Mouse (Mus musculus) naive thymus-derived CD4-positive, alpha-beta T cell, adult 2 months (primary cell): ENCODE results near the gene 3110040M04Rik.
"Not testable (repeated sequence)": the region's sequence is repeated elsewhere in the genome, so short reads cannot be mapped to it uniquely, and the experiment has no call there.

Experiments used
- DNase-seq: peaks from one replicate; pipeline ENCODE4 v3.0.0-alpha.2; 2011; ENCODE audit warnings: low read depth

Gene 3110040M04Rik

GRCm38 (mm10) chr1:151192739-151193138 lies 11.2 kb upstream of the 3110040M04Rik start:
- not testable (repeated sequence) for DNase-seq

DNA sequence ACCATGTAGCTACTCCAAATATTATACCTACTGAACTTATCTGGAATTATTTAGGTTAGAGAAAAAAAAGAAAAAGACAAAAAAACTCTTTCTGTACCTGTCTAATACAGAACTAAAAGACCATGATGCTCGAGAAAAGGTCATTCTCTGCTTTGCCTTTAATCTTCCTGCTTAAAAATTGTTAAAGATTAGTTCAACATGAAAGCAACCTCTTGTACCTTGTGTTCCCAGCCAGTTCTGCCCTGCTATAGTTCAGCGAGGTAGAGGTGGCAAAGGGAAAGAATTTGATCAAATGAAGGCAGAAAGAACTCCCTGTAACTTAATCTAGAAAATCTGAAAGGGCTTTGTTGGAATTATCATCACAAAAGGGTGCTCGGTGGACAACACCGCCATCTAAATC lies 7.9 kb upstream of the 3110040M04Rik start:
- DNase-seq: not testable (repeated sequence)

- not testable (repeated sequence) for DNase-seq
Observed at GRCm38 (mm10) chr1:151196690-151197089, 7.2 kb upstream of the 3110040M04Rik start.

DNA sequence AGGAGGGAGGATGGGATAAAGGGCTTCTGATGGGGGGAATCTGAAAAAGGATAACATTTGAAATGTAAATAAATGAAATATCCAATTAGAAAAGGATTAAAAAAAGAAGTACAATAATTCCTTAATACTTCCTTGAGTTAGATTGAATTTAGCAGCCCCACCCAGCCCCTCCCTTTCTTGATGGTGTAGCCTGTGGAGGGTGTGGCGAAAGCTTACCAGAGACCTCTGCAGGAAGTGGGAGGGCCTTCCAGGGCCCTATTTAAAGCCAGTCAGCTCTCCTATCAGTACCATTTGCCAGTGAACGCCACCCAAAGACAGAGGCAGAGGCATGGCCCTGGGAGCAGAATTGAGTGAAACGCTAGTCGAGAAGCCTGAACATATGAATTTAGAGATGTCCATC lies 5.8 kb upstream of the 3110040M04Rik start, which contains the start of gene Gm47995:
TSS of gene Gm47995 (plus strand) at position 329 of the 400 bp plus-strand sequence.
- DNase-seq: peak; percentile 30

DNA sequence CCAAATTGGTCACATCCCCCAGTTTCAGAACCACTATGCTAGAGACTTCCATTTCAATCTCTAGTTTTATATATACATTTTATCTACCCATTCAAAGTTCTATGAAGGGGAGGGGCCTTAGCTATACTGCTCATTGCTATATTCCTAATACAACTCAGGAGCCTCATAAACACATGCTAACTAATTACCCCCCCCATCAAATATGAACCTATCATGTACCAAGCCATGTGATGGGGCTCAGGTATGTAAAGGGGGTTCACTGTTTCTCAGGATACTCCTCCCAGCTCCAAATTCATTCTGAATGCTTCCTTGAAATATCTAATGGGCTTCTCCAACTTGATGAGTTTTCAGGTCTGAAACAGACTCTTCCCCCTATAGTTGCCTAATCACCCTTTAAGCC lies 3.3 kb upstream of the 3110040M04Rik start:
- not testable (repeated sequence) for DNase-seq

GRCm38 (mm10) chr1:151202771-151203170 lies 1.1 kb upstream of the 3110040M04Rik start:
- not testable (repeated sequence) for DNase-seq

DNA sequence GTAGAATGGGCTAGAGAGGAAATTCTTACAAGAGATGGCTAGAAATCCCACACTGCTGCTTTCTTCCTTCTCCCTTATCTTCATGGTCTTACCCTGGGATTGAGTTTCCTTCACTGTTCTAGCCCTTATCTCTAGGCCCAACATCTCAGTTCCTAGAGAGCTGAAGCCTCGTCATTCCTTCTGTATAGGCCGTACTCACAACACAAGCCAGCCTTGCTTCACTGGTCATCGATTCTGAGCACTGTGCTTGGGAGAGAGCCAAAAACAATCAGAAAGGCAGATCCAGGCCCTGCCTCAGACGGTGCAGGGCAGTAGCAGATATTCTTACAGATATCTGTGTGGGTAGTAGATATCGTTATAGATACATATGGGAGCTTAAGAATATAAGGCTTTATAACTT lies 4.6 kb downstream of the 3110040M04Rik start:
- DNase-seq: not testable (repeated sequence)

DNA sequence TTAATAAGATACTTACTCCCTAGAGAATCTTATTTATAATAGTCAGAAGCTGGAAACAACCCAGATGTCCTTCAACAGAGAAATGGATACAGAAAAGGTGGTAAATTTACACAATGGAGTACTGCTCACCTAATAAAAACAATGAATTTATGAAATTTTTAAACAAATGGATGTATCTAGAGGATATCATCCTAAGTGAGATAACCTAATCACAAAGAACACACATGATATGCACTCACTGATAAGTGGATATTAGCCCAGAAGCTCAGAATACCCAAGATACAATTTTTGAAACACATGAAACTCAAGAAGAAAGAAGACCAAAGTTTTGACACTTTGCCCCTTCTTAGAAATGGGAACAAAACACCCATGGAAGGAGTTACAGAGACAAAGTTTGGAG lies 5.0 kb downstream of the 3110040M04Rik start:
- DNase-seq: not testable (repeated sequence)

- DNase-seq: not testable (repeated sequence)
Observed at GRCm38 (mm10) chr1:151209824-151210355, 6.0 kb downstream of the 3110040M04Rik start, which contains the start of gene Gm47996. Gene Gm47996, plus strand, starts transcription at chr1:151210131.

DNA sequence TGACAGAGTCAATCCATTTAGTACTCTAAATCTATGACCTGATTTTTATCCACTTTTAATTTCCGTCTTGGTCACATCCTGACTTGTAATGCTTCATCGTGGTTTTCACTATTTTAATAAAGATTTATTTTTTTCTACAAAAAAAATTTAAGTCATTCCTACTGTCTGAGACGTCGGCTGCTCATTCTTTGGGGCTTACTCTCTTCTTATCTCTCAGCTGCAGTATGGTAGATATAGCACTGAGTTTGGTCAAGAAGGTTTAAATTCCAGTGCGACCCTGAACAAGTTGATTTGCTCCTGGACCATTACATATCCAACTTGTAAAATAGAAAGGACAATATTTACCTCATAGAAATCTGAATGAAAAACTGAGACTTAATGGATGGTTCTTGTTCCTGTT lies 7.7 kb downstream of the 3110040M04Rik start:
- not testable (repeated sequence) for DNase-seq

GRCm38 (mm10) chr1:151214862-151215261 lies 10.9 kb downstream of the 3110040M04Rik start:
- no peak for DNase-seq

DNA sequence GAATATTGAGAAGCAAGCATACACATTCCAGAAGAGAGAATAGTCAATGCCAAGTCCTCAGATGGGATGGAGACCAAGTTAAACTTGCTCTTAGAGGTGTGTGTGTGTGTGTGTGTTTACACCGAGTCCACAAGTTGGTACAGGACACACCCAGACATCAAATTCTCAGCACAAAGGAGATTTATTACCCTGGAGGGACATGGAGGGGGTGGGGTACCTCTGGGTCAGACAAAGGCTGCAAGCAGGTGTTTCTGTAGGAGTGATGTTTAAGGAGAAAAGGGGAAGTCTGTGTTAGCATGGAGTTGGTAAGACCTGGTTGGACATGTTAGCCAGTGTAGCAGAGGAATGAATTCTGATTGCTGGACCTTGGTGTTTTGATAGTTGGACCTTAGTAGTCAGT lies 12.1 kb downstream of the 3110040M04Rik start:
- DNase-seq: no peak

DNA sequence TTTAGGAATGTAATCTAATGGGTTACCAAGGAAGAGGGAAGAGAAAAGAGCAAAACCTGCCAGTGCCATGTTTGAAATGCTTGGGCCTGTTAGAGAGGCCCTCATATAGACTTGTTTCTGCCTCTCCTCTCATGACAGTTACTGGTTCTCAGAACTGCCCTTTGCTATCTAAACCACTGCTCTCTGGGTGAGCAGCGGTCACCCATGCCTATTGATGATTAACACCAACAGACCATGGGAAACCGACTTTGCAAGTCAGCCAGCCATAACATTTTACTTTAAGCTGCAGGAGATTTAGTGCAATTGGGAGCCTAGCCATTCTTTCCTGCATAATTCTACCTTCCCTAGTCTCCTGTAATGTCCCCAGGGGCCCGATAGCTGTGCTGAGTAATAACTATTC lies 12.5 kb downstream of the 3110040M04Rik start:
- no peak for DNase-seq

DNA sequence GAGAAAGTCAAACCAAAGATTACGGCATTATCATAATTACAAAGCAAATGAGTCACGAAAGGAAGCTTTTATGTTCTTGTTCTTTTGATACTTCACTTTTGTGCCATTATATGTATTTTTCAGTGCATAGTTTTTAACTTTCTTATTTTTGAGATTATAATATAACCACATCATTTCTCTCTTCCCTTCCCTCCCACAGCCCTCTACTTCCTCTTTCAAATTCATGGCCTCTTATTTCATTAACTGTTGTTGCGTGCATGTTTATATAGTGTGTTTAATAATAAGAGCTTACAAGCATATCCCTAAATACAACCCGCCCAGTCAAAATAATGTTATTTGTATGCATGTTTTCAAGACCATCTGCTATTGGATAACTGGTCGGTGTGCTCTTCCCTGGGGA lies 15.1 kb downstream of the 3110040M04Rik start:
- no peak for DNase-seq

DNA sequence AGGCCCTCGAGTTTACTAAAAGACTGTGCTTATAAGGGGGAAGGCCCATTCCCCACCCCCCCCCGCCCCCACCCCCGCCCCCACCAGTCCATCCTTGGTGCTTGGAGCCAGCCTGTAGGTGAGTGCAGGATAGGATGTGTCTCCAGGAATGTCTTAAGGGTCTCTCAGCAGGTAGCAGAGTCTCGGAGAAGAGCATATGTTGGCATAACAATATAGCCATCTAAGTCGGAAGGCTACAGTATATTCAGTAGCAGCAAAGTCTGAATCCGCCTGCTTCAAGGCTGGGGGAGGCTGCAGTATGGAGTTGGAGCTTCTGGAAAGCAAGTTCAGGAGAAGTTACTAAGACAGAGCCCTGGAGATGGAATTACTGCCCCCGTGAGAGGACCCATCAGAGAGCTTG lies 16.2 kb downstream of the 3110040M04Rik start:
- no peak for DNase-seq

- DNase-seq: no peak
Observed at GRCm38 (mm10) chr1:151222561-151223267, 18.8 kb downstream of the 3110040M04Rik start.

- DNase-seq: no peak
Observed at GRCm38 (mm10) chr1:151223377-151223776, 19.5 kb downstream of the 3110040M04Rik start.

GRCm38 (mm10) chr1:151224536-151224935 lies 20.6 kb downstream of the 3110040M04Rik start:
- DNase-seq: no peak

DNA sequence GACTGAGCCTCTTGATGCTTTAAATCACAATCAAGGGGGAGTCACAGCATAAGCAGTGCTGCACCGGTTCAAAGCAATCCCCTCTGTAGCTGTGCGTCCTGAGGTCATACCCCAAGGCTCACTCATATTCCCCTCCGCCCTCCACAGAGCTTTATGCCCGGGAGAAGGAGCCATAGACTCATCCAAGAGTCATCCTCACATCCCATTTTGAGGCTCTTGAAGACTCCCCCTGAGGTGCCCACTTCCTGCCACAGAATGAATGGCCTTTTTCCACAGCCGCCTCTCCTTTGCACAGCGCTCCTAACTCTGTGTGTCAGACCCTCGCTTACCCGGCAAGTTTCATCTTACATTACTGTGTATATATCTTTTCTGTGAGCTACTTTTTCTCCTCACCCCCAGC lies 23.6 kb downstream of the 3110040M04Rik start:
- DNase-seq: no peak

DNA sequence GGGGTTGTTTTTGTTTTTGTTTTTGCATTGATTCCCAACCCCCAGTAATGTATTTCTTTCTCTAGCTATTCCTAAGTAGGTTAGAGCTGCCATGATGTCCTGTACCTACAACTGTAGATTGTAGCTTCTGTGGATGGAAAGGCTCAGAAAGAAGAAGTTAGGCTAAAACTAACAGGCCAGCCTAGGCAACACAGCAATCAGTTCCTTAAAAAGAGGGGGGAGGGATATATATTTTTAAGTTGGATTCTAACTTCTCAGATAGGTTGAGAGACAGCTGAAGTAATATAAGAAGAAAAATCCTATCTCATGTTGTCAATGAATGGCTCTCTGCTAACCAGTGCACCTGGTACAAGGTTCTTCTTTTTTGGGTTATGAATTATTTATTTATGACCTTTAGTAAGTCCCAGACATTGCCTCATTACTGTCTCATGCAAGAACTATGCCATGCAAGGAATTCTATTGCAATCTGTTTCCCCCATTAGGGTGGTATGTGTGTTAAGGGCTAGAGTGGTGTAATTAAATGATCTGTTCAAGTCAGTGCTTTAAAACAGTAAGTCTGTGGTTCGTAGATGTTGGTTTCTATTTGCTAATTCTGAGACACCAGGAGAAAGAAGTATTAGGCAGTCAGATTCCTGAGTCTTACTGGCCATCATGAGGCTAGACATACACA lies 24.5 kb downstream of the 3110040M04Rik start:
- DNase-seq: no peak

GRCm38 (mm10) chr1:151232346-151232745 lies 28.4 kb downstream of the 3110040M04Rik start:
- no peak for DNase-seq

GRCm38 (mm10) chr1:151233756-151234155 lies 29.8 kb downstream of the 3110040M04Rik start:
- DNase-seq: no peak

- no peak for DNase-seq
Observed at GRCm38 (mm10) chr1:151235574-151235973, 31.7 kb downstream of the 3110040M04Rik start.
